Mouse (Mus musculus) midbrain, embryonic 16.5 days (tissue): Measurements from ENCODE around the gene Agpat3. TPM values are rescaled to one million over a fixed set of nuclear protein-coding genes. Genes with fewer than 3 reads are reported as not detected.

ENCODE experiments used
- ATAC-seq: fragments of 200-750 bp; cut with Nextera tagmentation; 2 replicates; pipeline ENCODE4 v1.8.0; 2017; ENCODE audit warnings: moderate TSS enrichment
- H3K27ac ChIP-seq: fragments of 300-500 bp; sonication (generic); 2 replicates; pipeline ENCODE4 v1.5.1; 2014; ENCODE audit warnings: mild to moderate bottlenecking, low read length, mixed read lengths
- H3K27me3 ChIP-seq: fragments of 300-500 bp; sonication (generic); 2 replicates; pipeline ENCODE4 v1.6.1; 2014; ENCODE audit warnings: low read depth, low read length, mixed read lengths; ENCODE audit not compliant: control insufficient read depth, insufficient read depth
- H3K36me3 ChIP-seq: fragments of 300-500 bp; sonication (generic); 2 replicates; pipeline ENCODE4 v1.6.1; 2014; ENCODE audit warnings: mild to moderate bottlenecking, low read length, moderate library complexity, mixed read lengths; ENCODE audit not compliant: control insufficient read depth, insufficient read depth
- H3K4me1 ChIP-seq: fragments of 300-500 bp; sonication (generic); 2 replicates; pipeline ENCODE4 v1.6.1; 2014; ENCODE audit warnings: mild to moderate bottlenecking, low read length, mixed read lengths; ENCODE audit not compliant: control insufficient read depth, insufficient read depth
- H3K4me2 ChIP-seq: fragments of 300-500 bp; sonication (generic); 2 replicates; pipeline ENCODE4 v1.6.1; 2014; ENCODE audit warnings: mild to moderate bottlenecking, low read length, mixed read lengths
- H3K4me3 ChIP-seq: fragments of 300-500 bp; sonication (generic); 2 replicates; pipeline ENCODE4 v1.5.1; 2014; ENCODE audit warnings: low read depth, mild to moderate bottlenecking, low read length, moderate library complexity, mixed read lengths
- H3K9ac ChIP-seq: fragments of 300-500 bp; sonication (generic); 2 replicates; pipeline ENCODE4 v1.6.1; 2014; ENCODE audit warnings: low read depth, low read length, mixed read lengths
- H3K9me3 ChIP-seq: fragments of 300-500 bp; sonication (generic); replicated peaks from 2 replicates; pipeline ENCODE4 v1.6.1; 2014; ENCODE audit warnings: mild to moderate bottlenecking, low read length, mixed read lengths; ENCODE audit not compliant: control insufficient read depth, poor library complexity, severe bottlenecking
- WGBS: fragments of 180-500 bp; shearing (Covaris S2); extraction: QIAGEN DNeasy Blood & Tissue Kit; methylation state at CpG from one replicate; pipeline ENCODE4 v1.1.7; 2014; 5-methylcytosine and 5-hydroxymethylcytosine counted together
- polyA plus RNA-seq: library from polyadenylated mRNA; unstranded; fragments of >200 nt; fragmentation: Nextera tagmentation; extraction: Ambion mirVana; gene quantifications from 2 replicates; pipeline ENCODE4 v1.2.1, GENCODE M21; 2015

The Agpat3 gene
- polyA plus RNA-seq, 1 experiment from 2014 or later: 66.3 TPM

- Histone ChIP-seq H3K27me3 (peaks cover 19% of the 10 kb centered on the region), H3K27ac (no peak overlapping the region), H3K4me1 (no peaks in the 10 kb centered on the region; the same call in 1 of the 2 replicates), H3K4me2 (no peak overlapping the region), H3K36me3 (no peaks in the 10 kb centered on the region), H3K4me3 (no peak overlapping the region), H3K9ac (no peak overlapping the region), H3K9me3 (no peaks in the 10 kb centered on the region)
- 58% methylated on average over 20 of the region's 20 CpGs for WGBS
- peak; percentile 32; the same call in 1 of the 2 replicates for ATAC-seq
Observed at GRCm38 (mm10) chr10:78388216-78388980, 36.1 kb upstream of the Agpat3 start.

DNA sequence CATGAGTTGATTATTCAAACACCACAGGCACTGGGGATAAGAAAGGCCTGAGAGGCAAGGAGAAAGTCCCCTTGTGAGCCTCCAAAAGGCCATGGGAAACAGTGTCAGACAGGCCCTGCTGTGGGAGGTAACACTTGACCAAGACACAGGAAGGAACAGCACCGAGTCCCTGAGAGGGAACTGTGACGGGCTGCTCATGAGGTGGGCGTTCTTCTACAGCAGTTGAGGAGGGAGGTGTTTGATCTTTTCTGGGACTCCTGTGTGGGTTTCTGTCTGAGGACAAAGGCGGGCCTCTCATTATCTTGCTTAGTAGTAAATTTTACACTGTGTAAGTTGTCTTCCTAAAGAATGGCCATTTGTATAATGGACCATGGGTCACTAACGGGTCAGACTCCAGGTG lies 33.2 kb upstream of the Agpat3 start:
- H3K27ac ChIP-seq: no peak overlapping the region
- no peak overlapping the region for H3K4me3 ChIP-seq
- no peaks in the 10 kb centered on the region; the same call in 1 of the 2 replicates for H3K4me1 ChIP-seq
- H3K9ac ChIP-seq: no peak overlapping the region
- H3K27me3 ChIP-seq: peaks cover 2% of the 10 kb centered on the region; the same call in 1 of the 2 replicates
- whole genome bisulfite sequencing: 79% methylated on average over 5 of the region's 5 CpGs
- no peaks in the 10 kb centered on the region for H3K9me3 ChIP-seq
- no peaks in the 10 kb centered on the region for H3K36me3 ChIP-seq
- H3K4me2 ChIP-seq: no peak overlapping the region
- no peak for ATAC-seq

DNA sequence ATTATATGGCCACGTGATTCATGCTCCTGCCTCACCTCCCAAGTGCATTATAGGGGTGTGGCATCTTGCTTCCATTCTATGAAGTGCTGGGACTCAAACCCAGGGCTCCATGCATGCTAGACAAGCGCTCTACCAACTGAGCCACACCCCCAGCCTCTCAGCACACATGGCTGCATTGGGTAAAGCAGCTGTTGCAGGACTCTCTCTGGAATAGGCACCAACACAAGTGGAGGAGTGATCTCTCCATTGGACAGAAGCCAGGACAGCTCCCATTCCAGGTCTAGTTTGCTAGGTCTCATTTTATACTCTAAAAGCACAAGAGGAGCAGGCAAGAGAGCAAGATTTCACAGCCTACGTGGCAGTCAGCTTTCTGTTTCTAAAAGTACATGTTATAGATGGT lies 31.3 kb upstream of the Agpat3 start:
- no peak overlapping the region for H3K4me3 ChIP-seq
- 78% methylated on average over 3 of the region's 3 CpGs for WGBS

DNA sequence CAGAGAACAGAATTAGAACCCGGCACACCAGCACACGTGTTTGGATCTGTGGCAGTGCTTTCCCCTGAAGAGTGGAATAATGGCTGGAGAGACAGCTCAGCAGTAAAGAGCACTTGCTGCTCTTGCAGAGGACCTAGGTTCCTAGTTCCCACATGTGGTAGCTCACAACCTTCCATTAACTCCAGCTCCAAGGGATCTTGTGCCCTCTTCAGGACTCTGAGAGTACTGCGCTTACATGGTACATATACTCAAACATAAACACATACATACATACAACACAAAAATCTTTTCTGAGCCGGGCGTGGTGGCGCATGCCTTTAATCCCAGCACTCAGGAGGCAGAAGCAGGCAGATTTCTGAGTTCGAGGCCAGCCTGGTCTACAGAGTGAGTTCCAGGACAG lies 26.2 kb upstream of the Agpat3 start:
- Histone ChIP-seq H3K27me3 (no peaks in the 10 kb centered on the region), H3K4me1 (no peaks in the 10 kb centered on the region), H3K4me3 (no peak overlapping the region), H3K27ac (no peak overlapping the region), H3K36me3 (no peaks in the 10 kb centered on the region), H3K9ac (no peak overlapping the region), H3K9me3 (no peaks in the 10 kb centered on the region), H3K4me2 (no peak overlapping the region)
- ATAC-seq: no peak
- WGBS: 95% methylated on average over 7 of the region's 7 CpGs

More for the DNA sequence above, 31.3 kb upstream of the Agpat3 start:
- H3K27ac ChIP-seq: no peak overlapping the region
- no peaks in the 10 kb centered on the region for H3K36me3 ChIP-seq
- no peak for ATAC-seq
- no peaks in the 10 kb centered on the region for H3K27me3 ChIP-seq
- no peak overlapping the region for H3K4me2 ChIP-seq
- H3K9me3 ChIP-seq: no peaks in the 10 kb centered on the region
- H3K9ac ChIP-seq: no peak overlapping the region
- H3K4me1 ChIP-seq: no peaks in the 10 kb centered on the region

DNA sequence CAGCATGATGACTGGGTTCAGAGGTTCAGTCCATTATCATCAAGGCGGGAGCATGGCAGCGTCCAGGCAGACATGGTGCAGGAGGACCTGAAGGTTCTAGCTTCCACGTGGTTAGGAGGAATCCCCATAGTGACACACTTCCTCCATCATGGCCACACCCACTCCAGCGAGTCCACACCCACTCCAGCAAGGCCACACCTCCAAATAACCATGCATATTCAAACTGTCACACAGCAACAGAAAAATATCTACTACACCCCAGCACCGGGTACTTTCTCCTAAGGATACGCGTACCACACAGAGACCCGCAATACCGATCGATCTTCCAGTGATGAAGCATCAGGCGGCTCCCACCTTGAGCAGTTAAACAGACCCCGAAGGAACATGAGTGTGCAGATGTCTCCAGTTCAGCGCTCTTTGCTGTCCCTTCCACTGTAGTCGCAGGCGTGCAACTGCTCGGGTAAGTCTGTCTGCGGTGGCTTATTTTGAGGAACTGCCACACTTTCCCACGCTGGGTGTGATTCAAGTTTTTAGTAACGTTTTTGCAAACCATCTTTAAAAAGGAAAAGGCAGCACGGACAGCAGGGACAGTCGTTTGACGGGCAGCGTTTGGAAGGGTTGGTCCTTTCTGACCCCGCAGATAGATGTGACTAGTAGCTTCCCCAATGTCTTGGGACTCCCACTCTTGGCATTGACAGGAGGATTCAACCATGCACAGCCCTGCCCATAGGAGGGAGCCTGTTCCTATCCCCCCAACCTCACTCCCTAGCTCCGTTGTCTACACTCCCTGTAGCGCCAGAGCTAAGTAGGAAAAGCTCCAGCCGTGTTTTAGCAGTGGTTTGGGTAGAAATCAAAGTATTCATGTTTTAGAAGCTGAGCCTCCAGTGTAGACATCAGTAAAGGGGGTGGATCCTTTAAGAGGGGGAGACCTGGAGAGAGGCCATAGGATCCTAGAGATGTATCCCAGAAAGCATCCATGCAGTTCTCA lies 20.7 kb upstream of the Agpat3 start:
- Histone ChIP-seq H3K27ac (no peak overlapping the region), H3K36me3 (no peaks in the 10 kb centered on the region), H3K9ac (no peak overlapping the region), H3K4me3 (no peak overlapping the region), H3K4me1 (no peaks in the 10 kb centered on the region), H3K4me2 (no peak overlapping the region), H3K27me3 (no peaks in the 10 kb centered on the region), H3K9me3 (no peaks in the 10 kb centered on the region)
- no peak for ATAC-seq
- 67% methylated on average over 27 of the region's 27 CpGs for whole genome bisulfite sequencing

- no peak for ATAC-seq
- 86% methylated on average over 6 of the region's 6 CpGs for WGBS
- Histone ChIP-seq H3K27me3 (no peaks in the 10 kb centered on the region), H3K27ac (no peak overlapping the region), H3K36me3 (no peaks in the 10 kb centered on the region), H3K4me1 (no peaks in the 10 kb centered on the region), H3K9ac (no peak overlapping the region), H3K4me3 (no peak overlapping the region), H3K9me3 (no peaks in the 10 kb centered on the region), H3K4me2 (no peak overlapping the region)
Observed at GRCm38 (mm10) chr10:78371746-78372145, 19.5 kb upstream of the Agpat3 start.

DNA sequence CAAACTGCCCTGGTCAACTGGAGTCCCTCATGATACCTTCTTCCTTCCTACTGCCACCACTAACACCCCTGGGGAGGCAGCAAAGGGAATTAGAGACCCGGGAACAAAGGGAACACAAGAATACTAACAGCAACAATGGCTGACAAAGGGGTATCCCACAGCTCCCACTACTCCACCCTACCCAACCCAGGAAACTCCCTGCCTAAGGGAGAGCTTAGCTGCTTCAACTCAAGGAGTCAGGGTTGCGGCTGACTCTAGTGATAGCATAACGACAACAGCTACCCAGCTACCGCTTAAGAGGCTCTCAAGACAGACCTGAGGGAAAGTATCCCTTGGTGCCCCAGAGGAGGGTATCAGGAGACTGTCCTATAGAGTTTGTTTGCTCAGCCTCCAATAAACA lies 15.3 kb upstream of the Agpat3 start:
- Histone ChIP-seq H3K36me3 (no peaks in the 10 kb centered on the region), H3K4me1 (no peaks in the 10 kb centered on the region), H3K27me3 (no peaks in the 10 kb centered on the region), H3K4me3 (no peak overlapping the region), H3K27ac (no peak overlapping the region), H3K9me3 (no peaks in the 10 kb centered on the region), H3K4me2 (no peak overlapping the region), H3K9ac (no peak overlapping the region)
- whole genome bisulfite sequencing: 47% methylated on average over 4 of the region's 4 CpGs
- no peak for ATAC-seq

GRCm38 (mm10) chr10:78366851-78367312 lies 14.6 kb upstream of the Agpat3 start:
- Histone ChIP-seq H3K4me2 (no peak overlapping the region), H3K4me1 (no peaks in the 10 kb centered on the region), H3K4me3 (no peak overlapping the region), H3K9me3 (no peaks in the 10 kb centered on the region), H3K27me3 (no peaks in the 10 kb centered on the region), H3K36me3 (no peaks in the 10 kb centered on the region), H3K9ac (no peak overlapping the region), H3K27ac (no peak overlapping the region)
- no peak for ATAC-seq
- 77% methylated on average over 9 of the region's 9 CpGs for WGBS
